Mouse (Mus musculus) right cerebral cortex, postnatal 36 days (tissue): ENCODE results near the gene Fgf16.

Experiments used
- DNase-seq, 2 experiments: peaks; one replicate each; pipeline ENCODE4 v3.0.0; 2022; ENCODE audit warnings: low spot score in 2 of 2, mixed read lengths in 1 of 2

Gene Fgf16

DNA sequence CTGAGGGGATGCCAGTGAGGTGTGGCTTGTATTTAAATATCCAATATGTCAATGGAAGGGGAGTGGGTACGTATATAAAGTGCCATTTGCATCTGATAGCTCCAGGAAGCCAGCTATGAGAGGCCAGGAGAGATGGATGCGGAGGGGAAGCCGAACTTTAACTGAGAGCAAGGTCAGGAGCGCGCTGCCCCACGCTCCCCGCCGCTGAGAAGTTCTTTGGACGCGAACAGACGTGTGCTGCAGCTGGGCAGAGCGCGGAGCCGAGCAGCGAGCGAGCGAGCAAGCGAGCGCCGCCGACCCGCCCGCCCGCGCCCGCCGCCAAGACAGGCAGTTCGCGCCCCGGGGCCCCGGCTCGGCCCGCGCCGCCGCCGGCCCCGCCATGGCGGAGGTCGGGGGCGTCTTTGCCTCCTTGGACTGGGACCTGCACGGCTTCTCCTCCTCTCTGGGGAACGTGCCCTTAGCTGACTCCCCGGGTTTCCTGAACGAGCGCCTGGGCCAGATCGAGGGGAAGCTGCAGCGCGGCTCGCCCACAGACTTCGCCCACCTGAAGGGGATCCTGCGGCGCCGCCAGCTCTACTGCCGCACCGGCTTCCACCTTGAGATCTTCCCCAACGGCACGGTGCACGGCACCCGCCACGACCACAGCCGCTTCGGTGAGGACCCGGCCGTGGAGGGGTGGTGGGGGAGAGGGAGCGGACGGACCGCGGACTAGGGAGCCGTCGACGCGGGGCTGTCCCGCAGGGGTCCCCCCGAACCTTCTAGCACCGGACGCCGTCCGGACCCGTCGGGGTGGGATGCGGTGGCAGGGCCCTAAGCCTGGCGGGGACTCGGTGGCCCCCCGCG is at the start of gene Fgf16:
Gene Fgf16, plus strand, starts transcription at position 118 of the 843 bp plus-strand sequence.
- no peak for DNase-seq

DNA sequence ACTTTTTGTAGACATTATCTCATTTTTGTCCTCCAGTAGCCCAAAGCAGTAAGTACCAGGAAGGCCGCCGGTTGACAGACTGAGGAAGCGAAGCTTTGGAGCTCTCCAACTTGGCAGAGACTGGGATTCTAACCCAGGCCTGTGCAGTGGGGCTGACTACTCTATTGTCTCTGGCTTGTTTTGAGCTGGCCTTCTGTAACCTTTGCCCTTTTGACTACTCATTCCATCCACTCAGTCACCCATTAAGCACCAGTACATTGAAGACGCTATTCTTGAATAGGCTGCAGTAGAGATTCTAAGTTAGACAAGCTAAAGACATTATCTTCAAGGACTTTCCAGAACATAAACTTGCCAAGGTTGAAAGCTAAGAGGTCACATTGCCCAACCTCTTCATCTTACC is 49.3 kb upstream of the Fgf16 start:
- no peak for DNase-seq

DNA sequence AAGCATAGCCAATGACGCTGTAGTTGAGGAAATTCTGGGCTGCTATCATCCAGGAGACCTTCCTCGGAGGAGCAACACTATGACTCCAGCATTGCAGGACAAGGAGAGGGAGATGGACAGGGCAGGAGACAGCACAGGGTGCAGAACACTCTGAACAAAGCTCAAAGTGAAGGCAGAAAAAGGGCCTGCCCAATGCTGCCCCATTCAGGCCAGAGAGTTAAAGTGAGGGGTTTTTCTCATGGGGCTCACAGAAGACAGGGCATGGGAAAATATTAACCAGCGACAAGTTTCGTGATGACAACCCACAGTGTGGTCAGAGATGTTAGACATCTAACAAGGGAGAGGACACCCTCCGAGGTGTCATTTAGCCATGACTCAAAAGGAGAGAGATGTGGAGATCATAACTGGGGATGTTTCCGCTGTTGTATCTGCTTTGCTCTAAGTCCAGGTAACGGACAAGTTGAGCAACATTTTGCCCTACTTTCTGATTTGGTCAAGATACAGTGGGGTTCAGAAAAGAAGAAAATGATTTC is 48.2 kb upstream of the Fgf16 start:
- DNase-seq = no peak

DNA sequence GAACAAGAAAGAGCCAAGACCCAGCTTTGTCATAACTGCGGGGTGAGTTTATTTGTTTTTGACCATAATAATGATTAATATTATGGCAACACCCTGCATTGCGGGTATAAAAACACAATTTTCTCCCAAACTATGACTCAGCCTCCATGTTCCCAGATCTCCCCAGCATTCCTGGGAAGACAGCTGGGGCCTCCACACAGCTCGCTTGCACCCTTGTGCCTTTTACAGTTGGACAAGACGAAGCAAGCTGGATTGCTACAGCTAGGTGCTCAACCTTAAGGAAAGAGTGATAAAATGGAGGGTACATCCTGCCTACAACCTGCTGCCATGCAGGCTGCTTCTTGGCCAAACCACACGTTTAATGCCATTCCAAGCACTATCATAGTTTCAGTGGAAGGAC is 45.7 kb upstream of the Fgf16 start:
- no peak for DNase-seq

DNA sequence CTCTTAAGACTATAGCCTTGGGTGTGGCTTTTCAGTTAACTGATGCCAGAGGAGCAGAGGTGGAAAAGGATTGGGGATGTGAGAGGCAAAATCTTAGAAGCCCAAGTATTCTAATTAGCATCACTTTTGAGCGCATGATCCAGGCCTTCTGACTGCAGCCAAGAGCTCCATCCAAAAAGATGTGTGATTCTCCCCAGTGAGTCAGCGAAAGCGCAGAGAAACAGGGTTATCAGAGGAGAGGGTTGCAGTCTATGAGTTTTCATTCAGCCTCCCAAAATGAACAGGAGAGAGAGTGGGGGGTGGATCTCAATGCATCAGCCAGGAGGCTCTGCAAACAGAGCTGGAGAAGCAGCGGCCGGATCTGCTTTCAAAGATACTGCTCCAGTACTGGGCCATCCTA is 45.1 kb upstream of the Fgf16 start:
- DNase-seq = no peak

DNA sequence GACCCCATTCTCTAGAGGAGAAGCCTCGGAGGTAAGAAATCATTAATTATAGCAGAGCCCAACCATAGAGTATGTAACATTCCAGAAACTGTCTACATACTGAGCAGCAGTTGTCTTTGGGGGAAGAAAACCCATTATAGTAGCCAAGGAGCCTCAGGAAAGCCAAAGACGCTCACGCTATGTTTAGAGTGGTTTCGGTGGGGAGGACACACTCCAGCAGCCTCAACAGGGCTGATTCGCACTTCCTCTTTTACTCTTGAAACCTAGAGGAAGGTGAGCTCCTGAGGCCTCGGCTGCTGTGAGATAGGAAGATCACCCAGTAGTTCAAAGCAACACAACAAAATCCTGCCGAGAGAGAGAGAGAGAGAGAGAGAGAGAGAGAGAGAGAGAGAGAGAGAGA is 39.9 kb upstream of the Fgf16 start:
- DNase-seq = no peak

DNA sequence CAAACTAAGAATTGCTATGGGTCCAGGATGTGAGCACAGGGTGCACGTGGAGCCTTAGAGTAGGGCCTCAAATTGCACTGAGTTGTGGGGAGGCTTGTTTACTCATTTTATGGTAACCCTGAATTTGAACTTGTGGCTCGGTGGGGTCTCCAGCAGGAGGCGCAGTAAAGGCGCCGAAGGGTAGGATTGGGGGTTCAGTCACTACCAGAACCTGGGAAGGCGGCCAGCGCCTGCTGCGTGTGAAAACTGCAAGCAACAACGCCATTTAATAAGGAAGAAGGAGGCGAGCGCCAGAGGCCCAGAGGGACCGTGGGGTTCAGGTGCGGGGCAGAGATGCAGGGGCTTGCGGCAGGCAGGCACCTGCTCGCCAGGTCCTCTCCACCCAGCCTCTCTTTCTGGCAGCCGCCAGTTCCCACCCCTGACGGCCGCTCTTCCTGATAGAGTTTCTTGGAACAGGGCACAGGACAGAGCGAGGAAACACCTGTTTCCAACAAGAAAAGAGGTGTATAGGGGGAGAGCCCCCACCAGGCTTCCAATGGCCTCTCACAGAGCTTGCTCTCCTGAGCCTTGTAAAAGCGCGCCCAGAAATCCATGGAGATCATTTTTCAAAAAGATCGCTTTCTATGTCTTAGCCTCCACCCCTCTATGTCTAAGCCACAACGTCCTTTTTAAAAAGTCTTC is 1.1 kb upstream of the Fgf16 start:
- DNase-seq = no peak

DNA sequence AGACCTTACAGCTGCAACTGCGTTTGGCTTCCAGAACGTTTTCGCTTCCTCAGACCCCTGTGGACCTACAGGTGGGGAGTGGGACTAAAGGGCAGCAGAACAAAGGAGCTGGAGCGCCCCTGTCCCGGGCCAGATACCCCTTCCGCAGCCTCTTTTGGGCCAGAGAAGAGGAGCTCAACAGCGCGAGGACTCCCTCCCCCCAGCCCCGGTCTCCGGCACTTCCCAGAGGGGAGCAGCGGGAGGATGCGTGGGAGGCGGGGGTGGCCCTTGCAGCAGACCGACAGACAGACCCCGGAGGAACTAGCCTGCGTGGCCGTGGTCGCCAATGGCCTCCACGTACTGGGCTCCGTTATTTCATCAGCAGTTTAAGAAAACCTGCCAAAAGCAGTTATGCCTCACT is 467 bp upstream of the Fgf16 start:
- DNase-seq = peak in 1 of 2 experiments; percentile 5

DNA sequence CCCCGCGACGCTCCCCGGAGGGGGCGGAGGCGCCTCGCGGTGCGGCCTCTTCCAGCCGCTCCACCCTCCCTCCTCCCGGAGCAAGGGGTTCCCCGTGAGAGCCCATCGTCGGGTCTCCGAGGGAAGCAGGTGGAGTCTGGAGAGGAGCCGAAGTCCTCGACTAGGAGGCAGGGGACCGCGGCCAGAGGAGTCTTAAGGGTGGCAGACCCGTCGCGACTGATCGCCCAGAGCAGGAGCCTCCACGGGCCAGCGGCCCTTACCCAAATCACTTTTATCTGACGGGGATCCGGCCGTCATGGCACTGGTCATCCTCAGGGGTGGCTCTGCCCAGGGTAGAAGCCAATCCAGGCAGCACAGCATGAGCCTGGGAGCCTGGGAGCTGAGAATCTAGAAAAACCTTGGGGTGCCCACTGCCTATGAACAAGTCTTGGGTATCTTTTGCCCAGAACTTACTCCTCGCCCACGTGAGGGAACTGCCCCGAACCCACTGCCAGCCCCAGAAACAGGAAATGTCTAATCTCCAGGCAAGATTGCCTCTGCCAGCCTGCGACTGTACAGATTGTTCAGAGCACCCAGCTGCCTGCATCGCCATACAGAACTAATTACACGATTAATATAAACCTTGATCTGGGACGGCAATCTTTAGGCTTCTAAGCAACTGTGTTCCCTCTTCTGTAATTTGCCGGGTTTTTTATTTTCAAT is 1.1 kb downstream of the Fgf16 start:
- DNase-seq = no peak

DNA sequence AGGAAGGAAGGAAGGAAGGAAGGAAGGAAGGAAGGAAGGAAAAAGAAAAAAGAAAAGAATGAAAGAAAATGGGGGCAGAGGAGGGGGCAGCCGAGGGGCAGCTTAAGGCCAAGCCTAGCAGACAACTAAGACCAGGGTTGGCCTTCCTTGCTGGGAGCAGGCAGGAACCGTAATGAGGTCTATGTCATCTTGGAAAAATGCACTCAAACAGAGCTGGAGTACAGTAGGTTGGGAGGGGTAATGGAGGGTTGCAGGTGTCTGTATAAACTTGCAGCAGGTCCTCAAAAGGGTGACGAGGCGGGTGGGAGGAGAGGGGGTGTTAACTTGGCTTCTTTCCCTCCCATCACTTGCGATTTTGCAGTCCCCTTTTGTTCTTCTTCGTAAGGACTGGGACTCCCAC is 1.9 kb downstream of the Fgf16 start:
- DNase-seq = no peak

DNA sequence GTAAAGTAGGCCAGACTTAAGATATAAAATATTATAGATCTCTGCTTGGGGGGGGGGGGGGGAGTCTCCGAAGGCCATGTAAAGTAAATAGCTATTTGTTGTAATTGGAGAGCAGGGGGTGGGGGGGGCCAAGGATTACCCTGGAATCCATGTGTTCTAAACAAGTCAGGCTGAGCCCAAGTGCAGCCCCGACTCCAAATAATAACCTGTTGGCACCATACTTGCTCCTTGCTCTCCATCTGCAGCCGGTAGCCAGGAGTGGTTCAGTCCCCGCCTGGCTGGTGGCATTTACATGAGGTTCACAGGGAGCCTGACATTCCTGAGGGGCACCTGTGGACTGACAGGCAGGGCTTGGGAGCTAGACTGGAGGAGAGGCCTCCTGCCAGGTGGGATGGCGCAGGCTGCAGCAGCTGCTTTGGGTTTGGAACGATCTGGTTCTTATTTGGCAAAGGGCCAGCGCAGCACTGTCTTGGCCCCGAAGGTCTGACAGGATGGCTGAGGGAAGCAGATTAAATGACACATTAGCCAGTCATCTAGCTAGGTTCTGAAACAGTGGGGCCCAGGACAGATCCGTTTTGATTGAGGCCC is 3.2 kb downstream of the Fgf16 start:
- DNase-seq = no peak

DNA sequence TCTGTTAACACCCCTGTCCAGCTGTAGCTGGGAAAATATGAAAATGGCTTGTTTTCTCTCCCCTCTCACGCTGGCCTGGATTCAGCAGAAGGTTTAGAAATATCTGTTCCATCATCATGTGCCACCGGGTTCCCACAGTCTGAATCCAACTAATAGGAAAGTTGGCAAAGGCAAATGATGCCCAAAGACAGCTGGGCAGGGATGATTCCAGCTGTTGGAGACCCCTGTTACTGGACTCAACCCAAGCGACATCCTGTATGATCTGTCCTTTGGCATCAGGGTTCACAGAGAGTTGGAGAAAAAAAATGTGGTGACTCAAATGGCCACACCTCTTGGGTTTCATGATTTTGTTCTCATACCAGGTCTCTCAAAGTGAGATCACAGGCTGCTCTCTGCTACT is 3.9 kb downstream of the Fgf16 start:
- no peak for DNase-seq

DNA sequence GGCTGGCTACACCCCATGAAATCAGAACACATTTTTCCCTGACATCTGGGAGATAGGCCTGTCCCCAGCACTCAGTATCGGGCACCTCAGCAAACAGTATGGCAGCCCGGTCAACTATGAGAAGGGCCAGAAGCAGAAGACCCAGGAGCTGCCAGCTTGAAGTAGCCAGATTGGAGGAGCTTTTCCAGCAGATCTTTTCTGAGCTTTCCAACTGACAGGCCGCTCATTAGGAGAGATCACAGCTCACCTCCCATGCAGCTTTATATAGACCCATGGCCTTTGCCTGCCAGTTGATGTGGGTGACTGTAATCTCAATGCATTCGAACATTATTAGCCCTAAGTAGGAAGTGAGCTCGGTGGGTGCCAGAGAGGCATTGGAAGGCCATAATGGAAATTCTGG is 9.2 kb downstream of the Fgf16 start:
- no peak for DNase-seq

DNA sequence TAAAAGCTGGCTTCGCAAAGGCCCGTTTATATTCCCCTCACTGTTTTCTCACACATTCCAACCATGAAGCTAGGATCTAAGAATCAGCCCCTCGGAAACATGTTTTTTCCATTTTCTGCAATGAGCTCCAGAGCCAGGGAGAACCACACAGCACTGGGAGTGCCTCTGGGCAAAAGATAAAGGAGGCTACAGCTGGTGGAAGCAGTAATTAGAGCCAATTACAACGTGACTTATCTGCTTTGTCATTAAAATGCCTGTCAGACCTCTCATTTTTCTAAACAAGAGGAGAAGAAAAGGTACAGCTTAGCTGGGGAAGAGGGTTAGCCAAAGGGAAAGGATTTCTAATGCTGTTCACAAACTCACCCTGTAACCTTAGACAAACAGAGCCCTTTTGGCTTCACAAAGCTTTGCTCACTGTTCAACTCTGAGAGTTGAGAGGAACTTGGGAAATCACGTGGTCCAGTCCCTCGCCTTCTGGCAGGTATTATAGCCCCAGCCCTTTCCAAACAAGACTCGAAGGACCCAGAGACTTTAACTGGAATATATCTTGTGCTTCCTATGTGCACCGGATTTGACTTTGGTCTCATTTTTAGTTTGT is 30.8 kb downstream of the Fgf16 start:
- DNase-seq = no peak

DNA sequence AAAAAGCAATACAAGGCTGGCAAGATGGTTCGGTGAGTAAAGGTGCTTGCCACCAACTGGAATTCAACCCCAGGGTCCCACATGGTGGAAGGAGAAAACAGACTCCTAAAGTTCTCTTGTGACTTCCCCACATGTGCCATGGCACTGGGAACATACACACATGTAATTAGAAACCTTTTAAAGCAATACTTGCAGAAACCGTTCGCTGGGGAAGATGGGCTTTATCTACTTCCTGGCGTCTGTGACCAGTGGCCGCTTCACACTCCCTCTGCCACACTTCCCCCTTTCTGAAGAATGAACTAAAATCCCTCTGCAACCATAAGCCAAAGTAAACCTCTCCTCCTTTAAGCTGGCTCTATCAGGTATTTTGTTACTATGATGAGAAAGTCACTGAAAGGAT is 60.4 kb downstream of the Fgf16 start:
- no peak for DNase-seq
